Mouse (Mus musculus) embryonic fibroblast, embryonic 13.5 days (primary cell): ENCODE measurements at regions not wholly inside any gene's neighbourhood (a gene's known extent, or its start where the extent isn't known, plus 50 kb on each side); places are given as distances from the start of the nearest gene placed in this dataset.

Experiments used
- H3K27ac ChIP-seq: 2 replicates; pipeline ENCODE4 v1.5.1; 2012; ENCODE audit warnings: low read length, control low read depth, inconsistent platforms; ENCODE audit not compliant: insufficient read depth
- H3K4me1 ChIP-seq: 2 replicates; pipeline ENCODE4 v1.6.1; 2011; ENCODE audit warnings: low read length; ENCODE audit not compliant: control insufficient read depth, insufficient read depth
- H3K4me3 ChIP-seq: 2 replicates; pipeline ENCODE4 v1.5.1; 2011; ENCODE audit warnings: mild to moderate bottlenecking, control low read depth, low read length; ENCODE audit not compliant: insufficient read depth
- CTCF ChIP-seq: IDR thresholded peaks from 2 replicates; pipeline ENCODE4 v1.5.1; 2011; ENCODE audit warnings: mild to moderate bottlenecking, control low read depth, low read length, moderate library complexity, borderline replicate concordance; ENCODE audit not compliant: insufficient read depth
- POLR2A ChIP-seq: IDR thresholded peaks from 2 replicates; pipeline ENCODE4 v1.6.1; 2011; ENCODE audit warnings: low read depth, mild to moderate bottlenecking, control low read depth, low read length, moderate library complexity

GRCm38 (mm10) chr10:91591845-91592244 is 410.7 kb upstream of the Tmpo start:
- H3K4me3 ChIP-seq = no peak overlapping the region
- no peaks in the 10 kb centered on the region for H3K4me1 ChIP-seq
- H3K27ac ChIP-seq = no peak overlapping the region
- TF ChIP-seq CTCF (no peak), POLR2A (no peak)

GRCm38 (mm10) chr10:91591398-91591811 is 410.3 kb upstream of the Tmpo start:
- TF ChIP-seq POLR2A (no peak), CTCF (no peak)
- Histone ChIP-seq H3K4me3 (no peak overlapping the region), H3K27ac (no peak overlapping the region), H3K4me1 (no peaks in the 10 kb centered on the region)

GRCm38 (mm10) chr10:91583204-91583603 is 402.1 kb upstream of the Tmpo start:
- Histone ChIP-seq H3K27ac (no peak overlapping the region), H3K4me1 (no peaks in the 10 kb centered on the region), H3K4me3 (no peak overlapping the region)
- no peak for TF ChIP-seq POLR2A

GRCm38 (mm10) chr10:91580959-91581358 is 399.8 kb upstream of the Tmpo start:
- no peak overlapping the region for H3K27ac ChIP-seq
- no peak for TF ChIP-seq CTCF
- TF ChIP-seq POLR2A = no peak
- no peak overlapping the region for H3K4me3 ChIP-seq

GRCm38 (mm10) chr10:91575323-91576064 is 394.4 kb upstream of the Tmpo start:
- Histone ChIP-seq H3K4me3 (no peak overlapping the region), H3K4me1 (no peaks in the 10 kb centered on the region), H3K27ac (no peak overlapping the region)
- TF ChIP-seq POLR2A = no peak
- no peak for TF ChIP-seq CTCF

More at GRCm38 (mm10) chr10:91580959-91581358, 399.8 kb upstream of the Tmpo start:
- H3K4me1 ChIP-seq = no peaks in the 10 kb centered on the region

GRCm38 (mm10) chr10:91572796-91573195 is 391.7 kb upstream of the Tmpo start:
- Histone ChIP-seq H3K27ac (no peak overlapping the region), H3K4me1 (no peaks in the 10 kb centered on the region), H3K4me3 (no peak overlapping the region)
- TF ChIP-seq POLR2A = no peak
- TF ChIP-seq CTCF = no peak

GRCm38 (mm10) chr10:91569046-91569445 is 387.9 kb upstream of the Tmpo start:
- TF ChIP-seq CTCF = no peak
- TF ChIP-seq POLR2A = no peak
- no peak overlapping the region for H3K27ac ChIP-seq
- H3K4me3 ChIP-seq = no peak overlapping the region
- H3K4me1 ChIP-seq = no peaks in the 10 kb centered on the region

GRCm38 (mm10) chr10:91566116-91566774 is 385.1 kb upstream of the Tmpo start:
- TF ChIP-seq CTCF (no peak), POLR2A (no peak)
- Histone ChIP-seq H3K4me1 (no peaks in the 10 kb centered on the region), H3K4me3 (no peak overlapping the region), H3K27ac (no peak overlapping the region)

GRCm38 (mm10) chr10:91559307-91559706 is 378.2 kb upstream of the Tmpo start:
- TF ChIP-seq CTCF (no peak), POLR2A (no peak)
- Histone ChIP-seq H3K27ac (no peak overlapping the region), H3K4me1 (no peaks in the 10 kb centered on the region), H3K4me3 (no peak overlapping the region)

GRCm38 (mm10) chr10:91548071-91548470 is 367.0 kb upstream of the Tmpo start:
- H3K4me3 ChIP-seq = no peak overlapping the region
- TF ChIP-seq POLR2A (no peak), CTCF (no peak)
- no peak overlapping the region for H3K27ac ChIP-seq

GRCm38 (mm10) chr10:91546140-91546539 is 365.0 kb upstream of the Tmpo start:
- no peak for TF ChIP-seq POLR2A
- peak; percentile 43; the same call in 1 of the 2 replicates for TF ChIP-seq CTCF
- Histone ChIP-seq H3K4me1 (no peaks in the 10 kb centered on the region), H3K4me3 (no peak overlapping the region), H3K27ac (no peak overlapping the region)

More at GRCm38 (mm10) chr10:91548071-91548470, 367.0 kb upstream of the Tmpo start:
- no peaks in the 10 kb centered on the region for H3K4me1 ChIP-seq
